8 mouse cellular contexts compared by ENCODE assay signal in genomic region chr9:107644495-107645152, GRCm38 (mm10). TPM values are rescaled to one million over a fixed set of nuclear protein-coding genes. Genes with fewer than 3 reads are reported as not detected.
A peak's percentile ranks its signal among the peaks of the same experiment; 100 is the strongest.
DNase-seq lines count a peak whose midpoint lies in the region; ATAC-seq and TF ChIP-seq lines count a peak whose summit lies in the region.

No protein-coding gene starts in this region.

- no peaks in the 10 kb centered on the region for H3K9me3 ChIP-seq in embryonic facial prominence, embryonic 15.5 days (replicated peaks)
- H3K9me3 ChIP-seq in heart, embryonic 10.5 days, result no peaks in the 10 kb centered on the region
- H3K9me3 ChIP-seq in kidney, embryonic 15.5 days (replicated peaks), result no peaks in the 10 kb centered on the region

- TF ChIP-seq CTCF in bone marrow, adult 2 months (IDR thresholded peaks at IDR 0.05; ENCODE audit: control insufficient read depth, insufficient read depth, low read length), result peak; percentile 96
- peak; percentile 90 for TF ChIP-seq CTCF in liver, adult 2 months (IDR thresholded peaks at IDR 0.05; ENCODE audit: low read depth, low read length)

- WGBS in bone marrow, adult 2 months, result 2% methylated on average over 35 of the region's 35 CpGs
- 3% methylated on average over 35 of the region's 35 CpGs for WGBS in embryonic facial prominence, embryonic 15.5 days
- 5% methylated on average over 35 of the region's 35 CpGs for WGBS in heart, embryonic 10.5 days
- 4% methylated on average over 35 of the region's 35 CpGs for WGBS in kidney, embryonic 15.5 days
- 3% methylated on average over 35 of the region's 35 CpGs for WGBS in liver, adult 2 months

- H3K9ac ChIP-seq in embryonic facial prominence, embryonic 15.5 days, result peak overlapping the region; percentile 33
- H3K9ac ChIP-seq in kidney, embryonic 15.5 days, result peak overlapping the region; percentile 56
- peak overlapping the region; percentile 66 for H3K9ac ChIP-seq in liver, adult 2 months (ENCODE audit: low read depth, low read length)

- H3K79me2 ChIP-seq in liver, adult 2 months (ENCODE audit: control insufficient read depth, insufficient read depth, low read length), result no peaks in the 10 kb centered on the region

- H3K4me2 ChIP-seq in embryonic facial prominence, embryonic 15.5 days (replicated peaks), result peak overlapping the region; percentile 71
- H3K4me2 ChIP-seq in kidney, embryonic 15.5 days, result peak overlapping the region; percentile 73

- DNase-seq in A20 (ENCODE audit: low read depth, low spot score), result peak; percentile 94
- DNase-seq in heart, embryonic 10.5 days (ENCODE audit: low spot score), result peak; percentile 94
- DNase-seq in liver, adult 2 months (ENCODE audit: extremely low read depth, low read depth, low spot score), result peak; percentile 48
- peak; percentile 88 to 92 for DNase-seq in spleen, postnatal 36 days (ENCODE audit: low spot score in 2 of 2)

- peak overlapping the region; percentile 8 for H3K27ac ChIP-seq in bone marrow, adult 2 months (ENCODE audit: control insufficient read depth, insufficient read depth, low read depth, low read length, poor library complexity)
- peak overlapping the region; percentile 78; the same call in 1 of the 2 replicates for H3K27ac ChIP-seq in embryonic facial prominence, embryonic 15.5 days (replicated peaks)
- H3K27ac ChIP-seq in heart, embryonic 10.5 days, result peak overlapping the region; percentile 85
- H3K27ac ChIP-seq in kidney, embryonic 15.5 days, result 0 out of 2 replicates have a peak overlapping the region, but pooled peaks have one; percentile 33
- no peak overlapping the region for H3K27ac ChIP-seq in liver, adult 2 months (replicated peaks; ENCODE audit: insufficient read depth, low read depth, low read length)

- H3K36me3 ChIP-seq in embryonic facial prominence, embryonic 15.5 days, result no peaks in the 10 kb centered on the region
- H3K36me3 ChIP-seq in heart, embryonic 10.5 days, result no peaks in the 10 kb centered on the region
- no peaks in the 10 kb centered on the region for H3K36me3 ChIP-seq in kidney, embryonic 15.5 days
- no peaks in the 10 kb centered on the region for H3K36me3 ChIP-seq in liver, adult 2 months (ENCODE audit: control insufficient read depth, insufficient read depth, low read length)

- H3K27me3 ChIP-seq in embryonic facial prominence, embryonic 15.5 days, result no peaks in the 10 kb centered on the region
- peaks cover 5% of the 10 kb centered on the region; the same call in 1 of the 2 replicates for H3K27me3 ChIP-seq in heart, embryonic 10.5 days (ENCODE audit: insufficient read depth, poor library complexity, severe bottlenecking)
- no peaks in the 10 kb centered on the region for H3K27me3 ChIP-seq in kidney, embryonic 15.5 days
- no peaks in the 10 kb centered on the region for H3K27me3 ChIP-seq in liver, adult 2 months (ENCODE audit: control insufficient read depth, insufficient read depth, low read length)

- peak; percentile 62; the same call in 1 of the 2 replicates for TF ChIP-seq POLR2A in bone marrow, adult 2 months (IDR thresholded peaks at IDR 0.05; ENCODE audit: borderline replicate concordance, control insufficient read depth, low read depth, low read length)
- TF ChIP-seq POLR2A in liver, adult 2 months (IDR thresholded peaks at IDR 0.05; ENCODE audit: extremely low read depth, insufficient read depth, low read length), result no peak

- peaks cover 3% of the 10 kb centered on the region; the same call in 1 of the 2 replicates for H3K4me1 ChIP-seq in bone marrow, adult 2 months (ENCODE audit: control insufficient read depth, insufficient read depth, low read length)
- peaks cover 13% of the 10 kb centered on the region for H3K4me1 ChIP-seq in embryonic facial prominence, embryonic 15.5 days
- peaks cover 18% of the 10 kb centered on the region for H3K4me1 ChIP-seq in heart, embryonic 10.5 days
- peaks cover 25% of the 10 kb centered on the region for H3K4me1 ChIP-seq in kidney, embryonic 15.5 days
- H3K4me1 ChIP-seq in liver, adult 2 months (ENCODE audit: control insufficient read depth, insufficient read depth, low read length), result peaks cover 6% of the 10 kb centered on the region

- peak; percentile 78 for ATAC-seq in embryonic facial prominence, embryonic 15.5 days (ENCODE audit: insufficient number of reproducible peaks, low FRiP score, low TSS enrichment, low read depth)
- peak; percentile 82 for ATAC-seq in kidney, embryonic 15.5 days (replicated peaks; ENCODE audit: low FRiP score)
- peak; percentile 74 for ATAC-seq in monocyte, adult 5-6 weeks (replicated peaks; ENCODE audit: insufficient number of reproducible peaks, low FRiP score, low TSS enrichment, poor library complexity, severe bottlenecking)

- peak overlapping the region; percentile 52 for H3K4me3 ChIP-seq in bone marrow, adult 2 months (replicated peaks; ENCODE audit: control insufficient read depth, low read depth, low read length)
- H3K4me3 ChIP-seq in embryonic facial prominence, embryonic 15.5 days (replicated peaks), result peak overlapping the region; percentile 41
- H3K4me3 ChIP-seq in heart, embryonic 10.5 days, result peak overlapping the region; percentile 57
- H3K4me3 ChIP-seq in kidney, embryonic 15.5 days (replicated peaks), result peak overlapping the region; percentile 40
- peak overlapping the region; percentile 46 for H3K4me3 ChIP-seq in liver, adult 2 months (ENCODE audit: insufficient read depth, low read depth, low read length)

RNA-seq across cellular contexts. Expression of gene Gnai2, which starts 9.5 kb away (rescaled TPM):
- 198 and 273 TPM in 2 replicates for polyA plus RNA-seq in bone marrow, adult 2 months (2011; ENCODE audit: insufficient read depth, insufficient read length, low replicate concordance, missing spikeins)
- polyA plus RNA-seq in embryonic facial prominence, embryonic 15.5 days (2015; fragmentation: Nextera tagmentation; extraction: Ambion mirVana), result 458 and 459 TPM in 2 replicates
- polyA plus RNA-seq in heart, embryonic 10.5 days (2016; fragmentation: Nextera tagmentation; extraction: Ambion mirVana), result 359 and 404 TPM in 2 replicates
- polyA plus RNA-seq in kidney, embryonic 15.5 days (2015; fragmentation: Nextera tagmentation; extraction: Ambion mirVana), result 403 and 424 TPM in 2 replicates
- total RNA-seq in liver, adult 2 months (2014; rRNA removed), result 31.6 and 44.8 TPM in 2 replicates
- 117 and 122 TPM in 2 replicates for polyA plus RNA-seq in liver, adult 2 months (2012; rRNA removed)
- 646 to 794 TPM (median 705 TPM) in 3 replicates for total RNA-seq in monocyte, adult 5-6 weeks (2017)

RNA-seq across cellular contexts. Expression of gene Slc38a3, which starts 24.7 kb away (rescaled TPM):
- polyA plus RNA-seq in bone marrow, adult 2 months (2011; ENCODE audit: insufficient read depth, insufficient read length, low replicate concordance, missing spikeins), result 1.8 and 4.7 TPM in 2 replicates
- polyA plus RNA-seq in embryonic facial prominence, embryonic 15.5 days (2015; fragmentation: Nextera tagmentation; extraction: Ambion mirVana), result 3.7 and 4.2 TPM in 2 replicates
- 4.2 and 4.5 TPM in 2 replicates for polyA plus RNA-seq in heart, embryonic 10.5 days (2016; fragmentation: Nextera tagmentation; extraction: Ambion mirVana)
- 7.1 and 8.1 TPM in 2 replicates for polyA plus RNA-seq in kidney, embryonic 15.5 days (2015; fragmentation: Nextera tagmentation; extraction: Ambion mirVana)
- total RNA-seq in liver, adult 2 months (2014; rRNA removed), result 982 and 1,378 TPM in 2 replicates
- polyA plus RNA-seq in liver, adult 2 months (2012; rRNA removed), result 3,567 and 4,585 TPM in 2 replicates
- not detected in 3 replicates for total RNA-seq in monocyte, adult 5-6 weeks (2017)

RNA-seq across cellular contexts. Expression of gene Gnat1, which starts 34.9 kb away (rescaled TPM):
- polyA plus RNA-seq in bone marrow, adult 2 months (2011; ENCODE audit: insufficient read depth, insufficient read length, low replicate concordance, missing spikeins), result not detected in 2 replicates
- polyA plus RNA-seq in embryonic facial prominence, embryonic 15.5 days (2015; fragmentation: Nextera tagmentation; extraction: Ambion mirVana), result 1.9 and 3.4 TPM in 2 replicates
- 1.2 and 3.2 TPM in 2 replicates for polyA plus RNA-seq in heart, embryonic 10.5 days (2016; fragmentation: Nextera tagmentation; extraction: Ambion mirVana)
- polyA plus RNA-seq in kidney, embryonic 15.5 days (2015; fragmentation: Nextera tagmentation; extraction: Ambion mirVana), result 3.9 and 4.6 TPM in 2 replicates
- total RNA-seq in liver, adult 2 months (2014; rRNA removed), result 3.2 and 6.3 TPM in 2 replicates
- polyA plus RNA-seq in liver, adult 2 months (2012; rRNA removed), result 5.5 and 7.1 TPM in 2 replicates
- total RNA-seq in monocyte, adult 5-6 weeks (2017), result 1.8 TPM in 1 of 3 replicates, not detected in the others

RNA-seq across cellular contexts. Expression of gene Sema3b, which starts 35.6 kb away (rescaled TPM):
- 2.1 TPM in 1 of 2 replicates, not detected in the other for polyA plus RNA-seq in bone marrow, adult 2 months (2011; ENCODE audit: insufficient read depth, insufficient read length, low replicate concordance, missing spikeins)
- 21.2 and 22.7 TPM in 2 replicates for polyA plus RNA-seq in embryonic facial prominence, embryonic 15.5 days (2015; fragmentation: Nextera tagmentation; extraction: Ambion mirVana)
- 4.9 and 8.2 TPM in 2 replicates for polyA plus RNA-seq in heart, embryonic 10.5 days (2016; fragmentation: Nextera tagmentation; extraction: Ambion mirVana)
- 21.1 and 22.5 TPM in 2 replicates for polyA plus RNA-seq in kidney, embryonic 15.5 days (2015; fragmentation: Nextera tagmentation; extraction: Ambion mirVana)
- total RNA-seq in liver, adult 2 months (2014; rRNA removed), result 0.13 and 0.37 TPM in 2 replicates
- 0.68 and 0.83 TPM in 2 replicates for polyA plus RNA-seq in liver, adult 2 months (2012; rRNA removed)
- total RNA-seq in monocyte, adult 5-6 weeks (2017), result 0.10 TPM in 1 of 3 replicates, not detected in the others

RNA-seq across cellular contexts. Expression of gene Ifrd2, which starts 57.2 kb away (rescaled TPM):
- polyA plus RNA-seq in bone marrow, adult 2 months (2011; ENCODE audit: insufficient read depth, insufficient read length, low replicate concordance, missing spikeins), result 172 and 173 TPM in 2 replicates
- 46.8 and 47.1 TPM in 2 replicates for polyA plus RNA-seq in embryonic facial prominence, embryonic 15.5 days (2015; fragmentation: Nextera tagmentation; extraction: Ambion mirVana)
- 58.0 and 62.8 TPM in 2 replicates for polyA plus RNA-seq in heart, embryonic 10.5 days (2016; fragmentation: Nextera tagmentation; extraction: Ambion mirVana)
- polyA plus RNA-seq in kidney, embryonic 15.5 days (2015; fragmentation: Nextera tagmentation; extraction: Ambion mirVana), result 47.8 and 55.8 TPM in 2 replicates
- total RNA-seq in liver, adult 2 months (2014; rRNA removed), result 21.5 and 32.2 TPM in 2 replicates
- polyA plus RNA-seq in liver, adult 2 months (2012; rRNA removed), result 54.6 and 56.2 TPM in 2 replicates
- 5.5 to 11.1 TPM (median 8.8 TPM) in 3 replicates for total RNA-seq in monocyte, adult 5-6 weeks (2017)

Comparison
In these comparisons a context has a peak if more than half of its experiments do, and no peak if none do; other contexts are left out.
1. RNA of gene Slc38a3, which starts 24.7 kb away (polyA plus RNA-seq): 3,567 to 4,585 TPM in liver, adult 2 months; 7.1 to 8.1 TPM in kidney, embryonic 15.5 days, 1.8 to 4.7 TPM in bone marrow, adult 2 months, 3.7 to 4.2 TPM in embryonic facial prominence, embryonic 15.5 days and 4.2 to 4.5 TPM in heart, embryonic 10.5 days; every median in the first group is over 100 times any median in the second.
2. Peak in every context shown above with its lines, with median percentiles within 50 percentile points of each other: DNase-seq, H3K4me3 ChIP-seq, ATAC-seq and H3K9ac ChIP-seq.